Mouse (Mus musculus): ENCODE measurements around the gene Metap2. TPM values are rescaled to one million over a fixed set of nuclear protein-coding genes. Genes with fewer than 3 reads are reported as not detected.

Metap2 gene
- polyA plus RNA-seq, 1 experiment, result 37.8 TPM

DNA sequence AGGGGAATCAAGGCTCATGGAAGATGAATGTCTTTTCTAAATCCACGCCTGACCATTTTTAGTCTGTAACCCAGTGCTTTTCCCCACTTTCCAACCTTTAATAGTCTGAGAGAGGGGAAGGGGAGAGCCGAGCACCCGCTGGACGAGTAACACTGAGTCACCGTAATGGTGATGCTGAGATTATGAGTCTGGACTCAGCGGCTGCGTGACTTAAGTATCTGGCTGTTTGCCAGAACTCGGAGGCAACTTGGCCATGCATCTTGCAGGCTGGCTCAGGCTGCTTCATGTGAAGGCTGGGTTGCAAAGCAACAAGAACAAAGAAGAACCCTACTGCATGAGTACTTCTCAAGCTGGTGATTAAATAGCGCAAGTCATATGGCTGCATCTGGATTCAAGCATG lies 37.1 kb upstream of the Metap2 start:
- 77% methylated on average over 9 of the region's 9 CpGs for WGBS
- TF ChIP-seq CTCF (IDR thresholded peaks at IDR 0.05; ENCODE audit: extremely low read depth, insufficient read depth, insufficient read length, insufficient replicate concordance) (no peak), POLR2A (IDR thresholded peaks at IDR 0.05; ENCODE audit: low read depth, low read length) (no peak)
- Histone ChIP-seq H3K36me3 (ENCODE audit: control insufficient read depth, insufficient read depth, low read length) (no peaks in the 10 kb centered on the region), H3K4me1 (ENCODE audit: control insufficient read depth, insufficient read depth, insufficient read length) (no peaks in the 10 kb centered on the region), H3K27ac (ENCODE audit: insufficient read depth, low read length) (no peak overlapping the region), H3K27me3 (ENCODE audit: control insufficient read depth, insufficient read depth, low read length) (no peaks in the 10 kb centered on the region), H3K4me3 (ENCODE audit: extremely low read depth, insufficient read depth, insufficient read length) (no peak overlapping the region)
- DNase-seq (ENCODE audit: low read depth in 1 of 2, low spot score in 2 of 2), result no peak

DNA sequence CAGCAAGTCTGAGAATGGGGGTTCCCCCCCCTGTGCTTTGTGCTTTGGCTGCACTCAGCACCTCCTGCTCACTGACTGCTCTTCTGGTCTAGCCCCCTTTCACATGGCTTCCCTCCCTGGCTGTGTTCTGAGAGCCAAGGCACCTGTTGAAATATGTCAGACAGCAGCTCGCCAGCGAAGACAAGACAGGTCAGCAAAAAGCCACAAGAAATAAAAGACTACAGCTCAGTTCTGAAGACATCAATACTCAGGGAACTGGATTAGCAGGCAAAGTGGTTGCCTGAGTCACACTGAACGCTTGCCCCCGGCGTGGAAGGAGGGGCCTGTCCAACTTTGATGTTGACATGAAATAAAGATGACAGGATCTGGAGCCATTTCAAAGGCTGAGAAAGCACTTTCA lies 36.0 kb upstream of the Metap2 start:
- WGBS, result 70% methylated on average over 5 of the region's 5 CpGs
- DNase-seq (ENCODE audit: low read depth in 1 of 2, low spot score in 2 of 2), result no peak
- H3K27me3 ChIP-seq (ENCODE audit: control insufficient read depth, insufficient read depth, low read length), result no peaks in the 10 kb centered on the region

DNA sequence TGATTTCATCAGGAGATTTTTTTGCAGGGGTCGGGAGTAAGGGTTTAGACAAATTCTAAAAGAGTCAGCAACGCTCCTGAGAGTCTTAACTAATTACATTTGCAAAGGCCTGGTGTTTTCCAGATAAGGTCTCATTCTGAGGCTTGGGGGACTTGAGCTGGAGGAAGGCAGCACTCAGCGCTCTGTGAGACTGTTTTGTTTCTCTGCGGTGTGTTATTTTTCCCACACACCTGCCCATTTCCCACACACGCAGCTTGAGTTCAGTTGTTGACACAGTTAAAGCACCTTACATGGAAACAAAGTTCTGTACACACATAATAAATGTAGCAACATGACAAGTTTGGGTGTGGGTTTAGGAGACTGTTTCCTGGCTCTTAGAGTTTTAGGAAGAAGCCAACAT lies 35.1 kb upstream of the Metap2 start:
- Histone ChIP-seq H3K36me3 (ENCODE audit: control insufficient read depth, insufficient read depth, low read length) (no peaks in the 10 kb centered on the region), H3K4me3 (ENCODE audit: extremely low read depth, insufficient read depth, insufficient read length) (no peak overlapping the region), H3K4me1 (ENCODE audit: control insufficient read depth, insufficient read depth, insufficient read length) (no peaks in the 10 kb centered on the region), H3K27ac (ENCODE audit: insufficient read depth, low read length) (no peak overlapping the region), H3K27me3 (ENCODE audit: control insufficient read depth, insufficient read depth, low read length) (no peaks in the 10 kb centered on the region)
- WGBS, result 70% methylated on average over 5 of the region's 5 CpGs
- no peak for DNase-seq (ENCODE audit: low read depth in 1 of 2, low spot score in 2 of 2)
- TF ChIP-seq CTCF (IDR thresholded peaks at IDR 0.05; ENCODE audit: extremely low read depth, insufficient read depth, insufficient read length, insufficient replicate concordance), result no peak

More for the DNA sequence above, 36.0 kb upstream of the Metap2 start:
- TF ChIP-seq POLR2A (IDR thresholded peaks at IDR 0.05; ENCODE audit: low read depth, low read length), result no peak
- no peak for TF ChIP-seq CTCF (IDR thresholded peaks at IDR 0.05; ENCODE audit: extremely low read depth, insufficient read depth, insufficient read length, insufficient replicate concordance)
- H3K4me3 ChIP-seq (ENCODE audit: extremely low read depth, insufficient read depth, insufficient read length), result no peak overlapping the region
- no peaks in the 10 kb centered on the region for H3K36me3 ChIP-seq (ENCODE audit: control insufficient read depth, insufficient read depth, low read length)
- no peak overlapping the region for H3K27ac ChIP-seq (ENCODE audit: insufficient read depth, low read length)
- H3K4me1 ChIP-seq (ENCODE audit: control insufficient read depth, insufficient read depth, insufficient read length), result no peaks in the 10 kb centered on the region

GRCm38 (mm10) chr10:93931431-93931830 lies 34.5 kb upstream of the Metap2 start:
- no peaks in the 10 kb centered on the region for H3K36me3 ChIP-seq (ENCODE audit: control insufficient read depth, insufficient read depth, low read length)
- no peaks in the 10 kb centered on the region for H3K4me1 ChIP-seq (ENCODE audit: control insufficient read depth, insufficient read depth, insufficient read length)
- H3K27ac ChIP-seq (ENCODE audit: insufficient read depth, low read length), result no peak overlapping the region
- no peaks in the 10 kb centered on the region for H3K27me3 ChIP-seq (ENCODE audit: control insufficient read depth, insufficient read depth, low read length)
- no peak for DNase-seq (ENCODE audit: low read depth in 1 of 2, low spot score in 2 of 2)
- WGBS, result 80% methylated on average over 9 of the region's 9 CpGs
- no peak overlapping the region for H3K4me3 ChIP-seq (ENCODE audit: extremely low read depth, insufficient read depth, insufficient read length)
- TF ChIP-seq CTCF (IDR thresholded peaks at IDR 0.05; ENCODE audit: extremely low read depth, insufficient read depth, insufficient read length, insufficient replicate concordance), result no peak
- TF ChIP-seq POLR2A (IDR thresholded peaks at IDR 0.05; ENCODE audit: low read depth, low read length), result no peak

DNA sequence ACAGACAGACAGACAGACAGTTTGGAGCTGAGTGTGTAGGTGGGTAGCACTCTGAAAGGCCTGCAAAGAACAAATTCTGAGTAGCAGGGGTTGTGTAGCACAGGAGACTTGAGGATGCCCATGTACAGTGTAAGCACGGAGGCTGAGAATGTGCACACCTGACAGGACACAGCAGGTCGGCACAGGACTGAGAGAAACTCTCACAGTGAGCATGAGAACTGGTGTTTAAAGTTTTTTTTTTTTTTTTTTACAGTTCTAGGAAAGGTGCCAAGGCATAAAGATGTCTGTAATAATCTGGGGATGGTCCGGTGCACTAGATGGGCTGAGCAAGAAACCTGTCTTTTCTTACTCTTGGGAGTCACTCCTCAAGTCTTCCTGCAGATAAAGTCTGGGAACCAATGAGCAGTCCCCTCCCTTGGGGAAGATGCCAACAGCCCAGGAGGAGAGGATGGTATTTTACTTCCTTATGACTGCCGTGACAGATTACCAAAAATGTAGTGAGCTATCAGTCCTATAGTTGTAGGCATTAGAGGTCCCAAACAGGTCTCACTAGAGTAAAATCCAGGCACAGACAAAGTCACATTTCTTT lies 33.4 kb upstream of the Metap2 start:
- no peak overlapping the region for H3K4me3 ChIP-seq (ENCODE audit: extremely low read depth, insufficient read depth, insufficient read length)
- TF ChIP-seq POLR2A (IDR thresholded peaks at IDR 0.05; ENCODE audit: low read depth, low read length) (no peak), CTCF (IDR thresholded peaks at IDR 0.05; ENCODE audit: extremely low read depth, insufficient read depth, insufficient read length, insufficient replicate concordance) (no peak)
- H3K4me1 ChIP-seq (ENCODE audit: control insufficient read depth, insufficient read depth, insufficient read length), result no peaks in the 10 kb centered on the region
- H3K36me3 ChIP-seq (ENCODE audit: control insufficient read depth, insufficient read depth, low read length), result no peaks in the 10 kb centered on the region
- WGBS, result 59% methylated on average over 4 of the region's 4 CpGs
- DNase-seq (ENCODE audit: low read depth in 1 of 2, low spot score in 2 of 2), result no peak
- H3K27me3 ChIP-seq (ENCODE audit: control insufficient read depth, insufficient read depth, low read length), result no peaks in the 10 kb centered on the region
- no peak overlapping the region for H3K27ac ChIP-seq (ENCODE audit: insufficient read depth, low read length)

- Histone ChIP-seq H3K27ac (ENCODE audit: insufficient read depth, low read length) (no peak overlapping the region), H3K4me3 (ENCODE audit: extremely low read depth, insufficient read depth, insufficient read length) (no peak overlapping the region), H3K4me1 (ENCODE audit: control insufficient read depth, insufficient read depth, insufficient read length) (no peaks in the 10 kb centered on the region), H3K27me3 (ENCODE audit: control insufficient read depth, insufficient read depth, low read length) (no peaks in the 10 kb centered on the region), H3K36me3 (ENCODE audit: control insufficient read depth, insufficient read depth, low read length) (no peaks in the 10 kb centered on the region)
- no peak for DNase-seq (ENCODE audit: low read depth in 1 of 2, low spot score in 2 of 2)
- 90% methylated on average over 5 of the region's 5 CpGs for WGBS
- no peak for TF ChIP-seq CTCF (IDR thresholded peaks at IDR 0.05; ENCODE audit: extremely low read depth, insufficient read depth, insufficient read length, insufficient replicate concordance)
- TF ChIP-seq POLR2A (IDR thresholded peaks at IDR 0.05; ENCODE audit: low read depth, low read length), result no peak
Observed at GRCm38 (mm10) chr10:93924666-93925065, 27.8 kb upstream of the Metap2 start.

- no peaks in the 10 kb centered on the region for H3K27me3 ChIP-seq (ENCODE audit: control insufficient read depth, insufficient read depth, low read length)
- no peaks in the 10 kb centered on the region for H3K4me1 ChIP-seq (ENCODE audit: control insufficient read depth, insufficient read depth, insufficient read length)
- no peak overlapping the region for H3K4me3 ChIP-seq (ENCODE audit: extremely low read depth, insufficient read depth, insufficient read length)
- WGBS, result 83% methylated on average over 4 of the region's 4 CpGs
- no peak for TF ChIP-seq POLR2A (IDR thresholded peaks at IDR 0.05; ENCODE audit: low read depth, low read length)
- TF ChIP-seq CTCF (IDR thresholded peaks at IDR 0.05; ENCODE audit: extremely low read depth, insufficient read depth, insufficient read length, insufficient replicate concordance), result no peak
- DNase-seq (ENCODE audit: low read depth in 1 of 2, low spot score in 2 of 2), result no peak
- H3K36me3 ChIP-seq (ENCODE audit: control insufficient read depth, insufficient read depth, low read length), result no peaks in the 10 kb centered on the region
- no peak overlapping the region for H3K27ac ChIP-seq (ENCODE audit: insufficient read depth, low read length)
Observed at GRCm38 (mm10) chr10:93921160-93921559, 24.3 kb upstream of the Metap2 start.
